Mouse (Mus musculus): ENCODE data around the gene Cox4i1.

The Cox4i1 gene

DNA sequence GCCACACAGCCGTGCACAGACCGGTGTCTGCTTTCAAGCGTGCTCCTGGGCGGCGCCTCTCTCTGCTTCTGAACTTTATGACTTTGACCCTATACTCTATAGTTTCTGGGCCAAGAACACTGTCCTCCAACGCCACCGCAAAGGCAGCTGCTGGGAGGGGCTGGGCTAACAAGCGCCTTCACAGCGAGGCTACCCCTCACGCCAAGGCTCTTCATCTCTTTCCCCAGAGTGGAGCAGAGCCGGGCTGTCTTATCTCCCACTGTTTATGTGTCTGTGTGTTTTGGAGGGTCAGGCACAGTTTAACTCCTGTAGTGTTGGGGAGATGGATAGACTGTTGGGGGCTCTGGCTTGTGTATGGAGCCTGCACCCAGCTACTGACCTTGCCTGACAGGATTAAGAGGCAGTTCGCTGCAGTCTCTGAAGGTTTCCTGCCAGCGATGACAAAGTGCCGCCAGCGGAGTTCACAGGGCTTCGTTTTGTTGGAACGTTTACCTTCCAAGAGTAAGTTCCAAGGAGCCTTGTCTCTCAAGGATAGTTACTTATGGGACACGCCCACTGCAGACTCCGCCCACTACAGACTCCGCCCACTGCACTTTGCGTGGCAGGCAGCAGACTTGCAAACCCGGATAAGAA lies 26.0 kb downstream of the Cox4i1 start:
- no peak for DNase-seq (ENCODE audit: low spot score in 2 of 2)

DNA sequence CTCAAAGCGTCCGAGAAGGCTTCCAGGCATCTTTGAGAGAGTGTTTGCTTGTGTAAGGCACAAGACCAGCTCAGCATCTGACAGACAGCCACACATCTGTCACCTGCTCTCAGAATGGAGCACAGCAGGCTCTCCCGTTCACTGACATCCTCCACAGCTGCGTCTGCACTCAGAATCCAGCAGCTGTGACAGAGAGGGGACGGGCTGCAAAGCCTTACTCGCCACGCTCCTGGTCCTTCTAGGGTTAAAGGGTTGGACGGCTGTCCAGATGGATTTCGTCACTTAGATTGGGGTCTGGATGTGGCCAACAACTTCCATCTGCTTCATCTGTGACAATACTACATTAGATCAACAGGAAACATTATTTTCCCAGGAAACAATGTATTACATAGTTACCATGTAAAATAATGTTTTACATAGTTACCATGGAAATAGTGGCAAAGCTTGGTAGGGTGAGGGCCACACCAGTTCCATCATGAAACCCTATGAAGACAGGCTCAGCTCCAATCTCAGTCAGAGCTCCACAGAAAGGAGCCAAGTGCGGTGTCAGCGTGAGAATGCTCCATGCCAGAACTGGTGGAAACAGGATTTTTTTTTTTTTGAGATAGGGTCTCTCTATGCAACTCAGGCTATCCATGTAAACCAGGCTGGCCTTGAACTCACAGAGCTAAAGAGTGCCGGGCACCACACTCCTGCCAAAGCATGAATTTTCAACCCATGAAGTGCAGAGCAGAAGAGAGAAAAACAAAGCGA lies 28.6 kb downstream of the Cox4i1 start:
- DNase-seq (ENCODE audit: low spot score in 2 of 2) = no peak

DNA sequence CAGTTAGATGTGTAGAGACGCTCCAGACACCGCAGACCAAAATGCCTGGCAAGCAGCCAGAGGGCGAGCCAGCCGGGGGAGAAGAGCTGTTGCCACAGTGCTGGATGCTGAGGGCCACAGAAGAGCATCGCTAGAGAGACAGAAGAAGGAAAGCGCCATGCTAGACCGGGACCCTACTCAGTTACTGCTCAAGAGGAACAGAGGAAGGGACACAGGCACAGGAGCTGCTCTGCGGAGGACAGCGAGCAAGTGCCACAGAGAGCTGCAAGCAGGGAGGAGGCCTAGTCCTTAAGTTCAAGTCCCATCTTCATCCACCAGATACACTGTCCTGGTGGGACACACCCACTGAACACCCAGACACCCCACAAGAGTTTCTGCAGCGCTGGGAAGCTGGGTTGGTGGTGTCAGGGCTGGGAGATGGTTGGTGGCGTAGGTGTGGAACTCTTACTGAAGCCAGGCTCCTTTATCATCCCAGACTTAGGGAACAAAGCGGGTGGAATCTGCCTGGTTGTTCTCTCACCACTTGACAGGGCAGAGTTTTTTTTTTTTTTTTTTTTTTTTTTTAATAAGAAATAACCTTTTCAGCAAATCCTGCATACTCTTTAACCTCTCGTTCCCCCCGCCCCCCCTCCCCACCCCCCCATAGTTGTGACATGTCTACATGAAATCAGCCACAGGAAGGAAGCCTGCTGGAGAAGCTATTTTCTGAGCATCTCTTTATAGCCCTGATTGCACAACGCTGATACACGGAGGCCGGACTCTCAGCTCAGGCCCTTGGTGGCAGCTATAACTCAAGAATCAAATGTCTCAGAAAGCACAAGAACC lies 29.3 kb downstream of the Cox4i1 start:
- DNase-seq (ENCODE audit: low spot score in 2 of 2) = no peak

DNA sequence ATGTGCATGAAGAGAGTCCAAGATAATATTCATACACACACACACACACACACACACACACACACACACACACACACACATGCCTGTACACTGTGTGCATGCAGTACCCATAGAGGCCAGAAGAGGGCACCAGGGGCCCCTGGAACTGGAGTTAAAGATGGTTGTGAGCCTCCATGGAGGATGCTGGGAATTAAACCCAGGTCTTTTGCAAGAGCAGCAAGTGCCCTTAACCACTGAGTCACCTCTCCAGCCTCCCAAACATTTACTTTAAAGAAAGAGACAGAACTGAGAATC lies 29.9 kb downstream of the Cox4i1 start:
- no peak for DNase-seq (ENCODE audit: low spot score in 2 of 2)

DNA sequence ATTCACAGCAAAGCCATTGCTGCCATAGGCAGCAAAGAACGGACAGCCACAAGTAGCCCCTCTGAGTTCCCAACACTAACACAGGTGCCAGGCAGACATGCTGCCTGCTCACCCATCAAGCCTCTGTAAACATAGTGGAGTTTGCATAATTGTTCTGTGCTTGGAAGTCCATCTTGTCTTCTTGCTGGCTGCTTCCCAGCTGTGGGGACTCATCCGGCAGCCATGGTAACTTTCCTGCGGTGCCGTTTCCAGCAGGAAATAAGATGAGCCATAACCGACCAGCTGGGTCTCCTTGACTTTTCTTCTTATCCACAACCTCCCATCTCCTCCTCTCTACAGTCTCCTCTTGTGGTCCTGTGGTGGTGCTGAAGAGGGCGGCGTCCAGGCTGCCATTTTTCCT lies 30.4 kb downstream of the Cox4i1 start:
- no peak for DNase-seq (ENCODE audit: low spot score in 2 of 2)

DNA sequence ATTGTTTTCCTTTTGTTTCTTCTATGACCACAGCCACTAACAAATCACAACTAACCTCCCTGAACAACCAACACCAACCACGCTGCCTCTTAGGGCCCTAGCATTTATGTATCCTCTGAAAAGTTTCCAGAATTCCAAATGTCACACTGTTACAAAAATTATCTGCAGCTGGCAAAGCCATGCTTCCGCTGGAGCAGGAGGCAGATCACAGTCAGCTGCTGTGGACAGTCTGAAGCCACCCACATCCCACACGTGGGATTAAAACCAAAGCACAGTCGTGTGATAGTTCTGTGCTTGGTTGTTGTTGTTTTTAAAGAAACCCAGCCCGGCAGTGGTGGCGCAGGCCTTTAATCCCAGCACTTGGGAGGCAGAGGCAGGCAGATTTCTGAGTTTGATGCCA lies 31.1 kb downstream of the Cox4i1 start:
- DNase-seq (ENCODE audit: low spot score in 2 of 2) = no peak

DNA sequence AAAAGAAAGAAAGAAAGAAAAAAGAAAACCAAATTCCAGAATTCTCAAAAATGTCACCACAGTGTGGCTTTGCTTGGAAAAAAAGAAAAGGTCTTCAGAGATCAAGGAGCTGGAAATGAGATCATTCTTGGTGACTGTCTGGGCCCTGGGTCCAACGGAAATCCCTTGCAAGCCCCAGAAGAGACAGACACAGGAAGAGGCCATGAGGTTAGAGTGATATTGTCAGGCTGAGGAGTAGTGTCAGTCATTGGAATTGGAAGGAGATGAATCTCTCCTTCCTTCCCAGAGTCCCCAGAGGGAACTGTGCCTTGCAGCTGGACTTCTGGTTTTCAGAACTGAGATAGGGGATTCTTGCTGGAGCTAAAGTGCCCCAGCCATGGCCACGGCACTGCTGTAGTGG lies 31.5 kb downstream of the Cox4i1 start:
- DNase-seq (ENCODE audit: low spot score in 2 of 2) = no peak

DNA sequence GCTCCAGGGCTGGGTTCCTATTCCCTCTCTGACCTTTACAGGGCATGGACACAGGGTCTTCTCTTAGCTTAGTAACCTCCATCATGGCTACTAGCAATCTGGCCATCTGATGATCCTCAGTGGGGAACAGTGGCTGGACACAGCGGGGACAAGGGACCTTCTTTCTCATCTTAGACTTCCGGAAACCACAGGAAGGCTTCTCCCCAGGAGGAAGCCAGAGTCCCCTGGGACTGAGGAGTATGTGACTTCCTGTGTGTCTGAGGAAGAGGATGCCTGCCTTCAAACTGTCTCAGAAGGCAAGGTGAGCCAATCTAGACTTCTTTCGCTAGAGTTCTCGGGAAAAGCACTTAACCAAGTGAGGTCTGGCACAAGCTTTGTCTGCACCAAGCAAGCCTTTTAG lies 32.0 kb downstream of the Cox4i1 start:
- DNase-seq (ENCODE audit: low spot score in 2 of 2) = no peak

DNA sequence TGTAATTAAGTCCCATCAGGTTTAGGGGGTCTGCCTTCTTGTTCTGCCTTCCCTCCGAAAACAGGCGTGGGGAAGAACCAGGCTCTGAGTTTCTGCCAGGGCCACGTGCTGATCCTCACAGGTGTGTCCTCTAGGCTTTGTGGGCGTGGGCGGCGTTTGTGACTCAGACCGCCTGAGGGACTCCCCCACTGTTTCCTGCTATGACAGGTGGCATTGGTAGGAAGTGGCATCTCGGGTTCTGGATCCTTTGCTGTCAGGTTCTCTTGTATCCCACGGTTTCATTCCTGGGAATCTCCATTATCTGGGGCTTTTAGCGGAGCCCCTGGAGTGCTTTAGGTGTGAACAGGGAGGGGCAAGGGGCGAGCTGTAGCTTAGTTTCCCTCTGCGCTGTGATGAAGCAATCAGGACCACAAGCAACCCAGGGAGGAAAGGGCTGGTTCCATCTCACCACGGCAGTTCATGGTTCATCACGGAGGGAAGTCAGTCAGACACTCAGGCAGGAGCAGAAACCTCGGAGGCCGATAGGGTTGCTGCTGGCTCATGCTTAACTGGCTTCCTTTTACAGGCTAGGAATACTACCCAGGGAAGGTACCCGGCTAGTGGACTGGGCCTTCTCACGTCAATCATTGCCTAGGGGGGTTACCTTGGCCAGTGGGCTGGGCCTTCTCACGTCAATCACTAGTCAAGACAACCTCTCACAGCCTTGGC lies 33.9 kb downstream of the Cox4i1 start:
- peak; percentile 23 to 43 for DNase-seq (ENCODE audit: low spot score in 2 of 2)

DNA sequence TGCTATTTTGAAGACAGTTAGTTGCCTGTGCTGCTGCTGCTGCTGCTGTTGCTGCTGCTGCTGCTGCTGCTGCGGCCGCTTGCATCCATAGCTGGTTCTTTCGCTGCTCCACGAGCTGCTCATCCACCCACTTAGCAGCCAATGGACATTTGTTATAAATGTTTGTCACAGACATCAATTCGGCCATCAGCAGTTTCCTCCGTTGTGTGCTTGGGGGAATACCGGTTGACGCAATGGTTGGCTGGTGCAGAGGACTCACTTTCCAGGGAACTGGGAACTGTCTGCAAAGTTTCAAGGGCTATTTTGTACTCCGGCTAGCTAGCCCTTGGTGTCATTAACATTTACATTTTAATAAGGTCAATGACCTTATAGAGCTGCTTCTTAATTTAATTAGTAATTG lies 36.2 kb downstream of the Cox4i1 start:
- no peak for DNase-seq (ENCODE audit: low spot score in 2 of 2)

DNA sequence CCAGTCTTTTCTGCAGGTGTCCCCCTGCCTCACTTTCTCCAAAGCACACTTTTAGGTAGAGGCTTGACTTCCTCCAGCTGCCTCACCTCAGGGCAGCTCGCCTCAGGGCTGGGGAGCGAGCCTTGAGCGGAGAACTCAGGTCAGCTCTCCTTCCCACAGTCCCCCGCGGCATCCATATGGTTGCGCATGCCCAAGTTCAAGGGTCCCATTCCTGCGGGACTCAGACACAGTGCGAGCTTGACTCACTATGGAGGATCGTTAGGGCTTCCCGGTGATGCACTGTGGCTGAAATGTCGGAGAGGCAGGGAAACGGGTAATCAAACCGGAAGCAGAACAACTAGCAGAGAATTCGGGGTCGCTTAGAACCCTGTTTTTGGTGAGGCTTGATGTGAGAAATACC lies 37.1 kb downstream of the Cox4i1 start:
- no peak for DNase-seq (ENCODE audit: low spot score in 2 of 2)

DNA sequence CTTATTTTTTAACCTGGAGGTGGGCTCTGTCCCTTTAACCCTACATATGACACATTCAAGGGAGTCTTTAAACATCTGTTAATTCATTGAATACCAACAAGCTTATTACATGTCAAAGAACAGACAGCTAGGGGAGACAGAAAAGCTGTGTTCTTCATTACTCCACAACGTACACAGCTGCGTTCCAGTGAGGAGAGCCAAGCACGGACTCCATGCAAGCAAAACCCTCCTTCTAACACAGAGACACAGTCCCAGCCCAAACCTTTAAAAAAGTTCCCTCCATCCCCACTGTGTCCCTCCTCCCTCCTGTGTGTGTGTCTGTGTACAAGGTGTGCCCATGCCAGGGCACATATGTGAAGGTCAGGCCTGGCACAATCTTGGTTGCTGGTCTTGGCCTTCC lies 38.2 kb downstream of the Cox4i1 start:
- DNase-seq (ENCODE audit: low spot score in 2 of 2) = no peak

DNA sequence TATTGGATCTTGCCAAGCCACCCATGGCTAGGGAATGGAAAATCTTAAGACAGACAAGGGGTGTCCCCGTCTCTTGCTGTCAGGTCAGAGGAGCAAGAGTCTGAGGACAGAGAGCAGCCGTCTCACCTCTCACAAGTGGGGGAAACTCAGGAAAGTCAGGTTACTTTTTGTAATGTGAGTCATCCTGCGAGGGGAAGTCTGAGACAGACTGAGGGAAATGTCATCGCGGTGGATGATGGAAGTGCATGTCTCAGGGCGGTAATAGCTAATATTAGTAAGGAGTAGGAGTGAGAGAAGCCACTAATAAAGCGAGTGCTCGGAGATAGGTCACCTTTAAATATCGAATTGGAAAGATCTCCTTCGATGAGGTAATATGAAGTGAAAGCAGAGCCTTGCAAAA lies 41.2 kb downstream of the Cox4i1 start:
- no peak for DNase-seq (ENCODE audit: low spot score in 2 of 2)

DNA sequence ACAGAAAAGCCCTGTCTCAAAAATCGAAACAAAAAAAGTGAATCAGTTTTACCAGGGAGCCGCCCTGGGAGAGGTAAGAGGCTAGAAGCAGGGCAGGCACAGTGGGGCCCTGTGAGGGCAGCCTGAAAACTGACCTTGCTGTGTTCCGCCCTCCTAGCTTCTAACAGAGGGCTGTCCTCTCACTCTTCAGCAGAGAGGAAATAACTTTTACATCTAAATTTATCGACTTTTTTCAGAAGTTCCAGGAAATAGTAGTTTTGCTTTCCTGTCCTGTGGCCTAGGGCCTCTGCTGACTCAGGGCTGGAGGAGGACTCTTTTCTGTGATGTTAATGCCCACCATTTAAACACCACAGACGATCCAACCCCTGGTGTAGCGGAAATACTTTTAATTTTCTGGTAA lies 47.2 kb downstream of the Cox4i1 start:
- DNase-seq (ENCODE audit: low spot score in 2 of 2) = no peak

DNA sequence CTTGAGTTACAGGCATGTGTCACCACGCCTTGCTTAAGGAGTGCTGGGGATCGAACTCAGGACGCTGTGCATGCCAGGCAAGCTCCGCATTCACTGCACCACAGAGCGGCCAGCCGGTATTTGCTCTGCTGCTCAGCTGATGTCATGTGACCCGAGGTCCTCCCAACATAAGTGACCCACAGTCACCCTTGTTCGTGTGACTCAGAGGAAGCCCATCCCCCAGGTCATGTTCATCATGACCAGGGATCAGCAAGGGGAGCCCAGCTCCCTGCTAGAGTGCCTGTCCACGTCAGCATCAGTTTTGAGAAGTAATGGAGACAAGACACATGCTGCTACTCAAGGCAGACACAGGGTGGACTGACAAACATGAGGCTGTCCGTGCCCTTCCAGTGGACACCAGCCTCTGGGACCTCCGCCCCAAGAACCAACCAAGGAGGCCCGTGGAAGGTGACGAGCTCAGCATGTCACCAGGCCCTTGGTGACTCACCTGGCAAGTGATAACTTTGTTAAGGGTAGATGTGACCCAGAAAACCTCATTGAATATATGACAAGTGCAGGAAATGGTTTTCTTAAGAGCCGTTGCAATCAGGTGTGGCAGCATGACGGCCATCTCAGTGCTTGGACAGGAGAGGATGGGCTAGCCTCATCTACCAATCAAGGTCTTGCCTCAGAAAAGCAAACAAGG lies 48.1 kb downstream of the Cox4i1 start:
- no peak for DNase-seq (ENCODE audit: low spot score in 2 of 2)

DNA sequence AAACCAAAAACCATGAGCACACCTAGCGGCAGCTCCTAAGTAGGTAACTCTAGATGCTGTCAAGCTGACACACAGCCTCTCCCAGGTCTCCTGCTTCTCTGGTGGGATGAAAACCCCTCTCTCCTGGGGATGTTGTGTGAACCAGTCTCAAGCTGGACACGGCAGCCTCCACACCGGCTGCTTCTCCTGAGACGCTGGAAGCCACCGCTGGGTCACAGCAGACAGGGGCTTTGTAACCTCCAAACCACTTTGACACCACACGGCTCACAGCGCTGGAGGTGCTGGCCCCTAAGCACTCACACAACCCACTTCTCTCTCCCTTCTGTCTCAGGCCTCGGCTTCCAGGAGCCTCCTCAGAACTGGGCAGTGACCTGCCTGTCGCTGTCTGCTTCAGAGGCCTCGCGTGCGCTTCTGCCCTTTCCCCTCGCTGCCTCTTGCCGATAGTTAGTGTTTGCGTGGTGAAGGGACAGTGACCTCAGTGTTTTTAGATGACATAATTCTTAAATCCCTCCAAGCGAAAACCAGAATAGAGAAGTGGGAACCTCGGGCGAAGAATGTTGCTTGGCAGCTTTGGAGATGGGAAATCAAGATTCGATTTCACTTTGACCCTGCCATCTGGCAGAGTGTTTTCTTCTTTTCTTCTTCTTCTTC lies 51.7 kb downstream of the Cox4i1 start:
- no peak for DNase-seq (ENCODE audit: low spot score in 2 of 2)

DNA sequence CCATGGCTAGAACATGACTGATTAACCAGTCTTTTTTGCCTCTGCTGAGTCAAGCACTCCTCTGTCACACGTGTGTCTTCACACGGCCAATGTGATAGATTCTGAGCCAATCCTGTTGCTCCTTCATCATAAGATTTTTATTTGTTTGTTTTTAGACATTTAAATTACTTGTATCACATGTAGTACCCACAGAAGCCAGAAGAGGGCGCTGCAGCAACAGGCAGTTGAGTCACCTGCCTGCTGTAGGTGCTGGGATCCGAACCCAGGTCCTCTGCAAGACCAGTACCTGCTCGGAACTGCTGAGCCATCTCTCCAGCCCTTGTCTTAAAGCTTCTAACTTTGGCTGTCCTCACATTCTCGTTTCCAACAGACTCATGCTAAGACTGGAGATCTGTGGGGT lies 55.0 kb downstream of the Cox4i1 start:
- no peak for DNase-seq (ENCODE audit: low spot score in 2 of 2)
